Mouse (Mus musculus) c-Kit-positive CD71-negative TER-119-negative erythroid progenitor cells, embryonic 14.5 days (primary cell): Measurements from ENCODE around the gene Prdm5.

Experiments
- DNase-seq: peaks from one replicate; pipeline ENCODE4 v3.0.0-alpha.2; 2013; ENCODE audit warnings: low read depth

Gene Prdm5

GRCm38 (mm10) chr6:65933177-65933576 is 154.4 kb downstream of the Prdm5 start:
- DNase-seq = no peak

GRCm38 (mm10) chr6:65935566-65936281 is 156.9 kb downstream of the Prdm5 start:
- no peak for DNase-seq

- DNase-seq = no peak
These were observed 171.7 kb downstream of the Prdm5 start for GRCm38 (mm10) chr6:65950492-65950891.

GRCm38 (mm10) chr6:65952309-65952708 is 173.5 kb downstream of the Prdm5 start, which contains the start of gene 4930544G11Rik:
Gene 4930544G11Rik, plus strand, starts transcription at chr6:65952609.
- no peak for DNase-seq

- DNase-seq = no peak
These were observed 190.8 kb downstream of the Prdm5 start for GRCm38 (mm10) chr6:65969386-65970111.

GRCm38 (mm10) chr6:65970410-65970809 is 191.6 kb downstream of the Prdm5 start:
- no peak for DNase-seq
